Mouse (Mus musculus) hindbrain, embryonic 15.5 days (tissue): Measurements from ENCODE around the gene Hdac7. TPM values are rescaled to one million over a fixed set of nuclear protein-coding genes. Genes with fewer than 3 reads are reported as not detected.

ENCODE experiments used
- ATAC-seq: fragments of 200-750 bp; cut with Nextera tagmentation; 2 replicates; pipeline ENCODE4 v1.8.0; 2017; ENCODE audit warnings: low read depth, moderate number of reproducible peaks, moderate TSS enrichment; ENCODE audit not compliant: low FRiP score
- H3K27ac ChIP-seq: fragments of 300-500 bp; sonication (generic); replicated peaks from 2 replicates; pipeline ENCODE4 v1.5.1; 2015; ENCODE audit warnings: mild to moderate bottlenecking, inconsistent platforms
- H3K27me3 ChIP-seq: fragments of 300-500 bp; sonication (generic); 2 replicates; pipeline ENCODE4 v1.6.1; 2015; ENCODE audit warnings: control low read depth, inconsistent platforms
- H3K36me3 ChIP-seq: fragments of 300-500 bp; sonication (generic); 2 replicates; pipeline ENCODE4 v1.6.1; 2015; ENCODE audit warnings: control low read depth, inconsistent platforms
- H3K4me1 ChIP-seq: fragments of 300-500 bp; sonication (generic); replicated peaks from 2 replicates; pipeline ENCODE4 v1.6.1; 2015; ENCODE audit warnings: control low read depth, inconsistent platforms
- H3K4me2 ChIP-seq: fragments of 300-500 bp; sonication (generic); 2 replicates; pipeline ENCODE4 v1.6.1; 2015; ENCODE audit warnings: moderate library complexity, mild to moderate bottlenecking, inconsistent platforms
- H3K4me3 ChIP-seq: fragments of 300-500 bp; sonication (generic); 2 replicates; pipeline ENCODE4 v1.5.1; 2015; ENCODE audit warnings: mild to moderate bottlenecking, inconsistent platforms
- H3K9ac ChIP-seq: fragments of 300-500 bp; sonication (generic); 2 replicates; pipeline ENCODE4 v1.6.1; 2015; ENCODE audit warnings: inconsistent platforms
- H3K9me3 ChIP-seq: fragments of 300-500 bp; sonication (generic); 2 replicates; pipeline ENCODE4 v1.6.1; 2016; ENCODE audit warnings: control low read depth, inconsistent platforms
- WGBS: fragments of 180-500 bp; shearing (Covaris S2); methylation state at CpG from one replicate; pipeline ENCODE4 v1.1.7; 2015; 5-methylcytosine and 5-hydroxymethylcytosine counted together
- polyA plus RNA-seq: library from polyadenylated mRNA; unstranded; fragments of >200 nt; fragmentation: Nextera tagmentation; extraction: Ambion mirVana; gene quantifications from 2 replicates; pipeline ENCODE4 v1.2.1, GENCODE M21; 2015

The Hdac7 gene
- polyA plus RNA-seq, 1 experiment from 2014 or later: 28.1 TPM

DNA sequence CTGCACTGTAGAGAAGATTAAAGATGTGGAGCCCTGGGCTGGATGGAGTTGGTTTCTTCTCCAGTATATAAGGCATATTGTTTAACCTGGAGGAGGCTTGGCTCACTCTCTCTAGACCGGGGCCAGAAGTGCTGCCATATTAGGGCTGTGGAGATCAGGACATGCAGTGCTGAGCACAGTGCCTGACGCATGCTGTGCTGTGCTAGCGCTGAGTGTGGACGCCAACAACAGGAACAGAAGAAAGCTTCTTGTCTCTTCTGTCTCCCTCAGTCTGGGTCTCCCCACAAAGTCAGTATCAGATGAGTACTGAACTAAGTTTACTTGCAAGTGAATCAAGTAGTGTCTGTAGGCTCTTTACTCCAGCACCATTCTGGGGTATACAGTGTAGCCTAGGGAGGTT is 4.8 kb downstream of the Hdac7 start:
- Histone ChIP-seq H3K36me3 (no peaks in the 10 kb centered on the region), H3K27ac (no peak overlapping the region), H3K4me2 (no peak overlapping the region), H3K4me1 (peaks cover 11% of the 10 kb centered on the region; the same call in 1 of the 2 replicates), H3K27me3 (no peaks in the 10 kb centered on the region), H3K9me3 (no peaks in the 10 kb centered on the region), H3K9ac (no peak overlapping the region), H3K4me3 (no peak overlapping the region)
- no peak for ATAC-seq
- 73% methylated on average over 4 of the region's 4 CpGs for WGBS

DNA sequence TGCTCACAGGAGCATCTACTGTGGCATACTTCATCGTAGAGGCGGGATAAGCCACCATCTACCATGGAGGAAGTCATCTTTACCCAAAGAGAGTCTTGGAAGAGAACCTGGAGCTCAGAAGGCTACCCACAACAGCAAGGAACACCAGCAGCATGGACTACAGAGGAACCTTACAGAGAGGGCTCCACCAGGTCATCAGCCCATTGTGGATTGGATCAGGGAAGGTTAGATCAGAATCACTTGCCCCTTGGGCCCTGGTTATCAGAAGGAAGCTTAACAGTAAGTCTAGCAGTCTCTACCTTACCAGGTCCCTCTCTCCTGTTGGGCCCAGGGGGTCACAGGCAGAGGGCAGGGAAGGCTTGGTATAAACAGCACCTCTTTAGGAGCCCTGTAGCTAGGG is 5.3 kb downstream of the Hdac7 start:
- Histone ChIP-seq H3K9ac (no peak overlapping the region), H3K36me3 (no peaks in the 10 kb centered on the region), H3K9me3 (no peaks in the 10 kb centered on the region), H3K4me3 (no peak overlapping the region), H3K4me1 (peaks cover 11% of the 10 kb centered on the region; the same call in 1 of the 2 replicates), H3K27me3 (no peaks in the 10 kb centered on the region), H3K4me2 (no peak overlapping the region), H3K27ac (no peak overlapping the region)
- 91% methylated on average over 2 of the region's 2 CpGs for WGBS
- ATAC-seq: no peak

DNA sequence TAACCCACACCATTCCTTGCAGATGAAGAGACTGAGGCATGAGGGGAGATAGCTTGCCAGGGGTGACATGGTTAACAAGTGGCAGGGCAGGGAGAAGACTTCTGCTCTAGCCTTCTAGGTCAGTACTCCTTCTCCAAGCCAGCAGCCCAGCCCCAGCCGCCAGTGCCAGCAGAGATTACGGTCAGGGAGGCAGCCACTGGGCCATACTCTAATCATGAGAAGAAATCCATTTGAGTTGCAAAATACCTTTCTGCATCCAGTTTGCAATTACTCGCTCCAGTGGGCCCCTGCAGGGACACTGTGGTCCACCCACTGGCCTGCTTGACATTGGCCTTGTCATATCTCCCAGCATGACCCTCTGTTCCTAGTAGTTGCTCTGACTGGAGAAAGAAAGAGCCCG is 5.9 kb downstream of the Hdac7 start:
- WGBS: 67% methylated on average over 4 of the region's 4 CpGs
- H3K9me3 ChIP-seq: no peaks in the 10 kb centered on the region
- no peaks in the 10 kb centered on the region for H3K36me3 ChIP-seq
- H3K4me3 ChIP-seq: no peak overlapping the region
- H3K9ac ChIP-seq: no peak overlapping the region
- no peak overlapping the region for H3K27ac ChIP-seq
- ATAC-seq: no peak
- H3K27me3 ChIP-seq: no peaks in the 10 kb centered on the region
- no peak overlapping the region for H3K4me2 ChIP-seq
- H3K4me1 ChIP-seq: peaks cover 13% of the 10 kb centered on the region; the same call in 1 of the 2 replicates

DNA sequence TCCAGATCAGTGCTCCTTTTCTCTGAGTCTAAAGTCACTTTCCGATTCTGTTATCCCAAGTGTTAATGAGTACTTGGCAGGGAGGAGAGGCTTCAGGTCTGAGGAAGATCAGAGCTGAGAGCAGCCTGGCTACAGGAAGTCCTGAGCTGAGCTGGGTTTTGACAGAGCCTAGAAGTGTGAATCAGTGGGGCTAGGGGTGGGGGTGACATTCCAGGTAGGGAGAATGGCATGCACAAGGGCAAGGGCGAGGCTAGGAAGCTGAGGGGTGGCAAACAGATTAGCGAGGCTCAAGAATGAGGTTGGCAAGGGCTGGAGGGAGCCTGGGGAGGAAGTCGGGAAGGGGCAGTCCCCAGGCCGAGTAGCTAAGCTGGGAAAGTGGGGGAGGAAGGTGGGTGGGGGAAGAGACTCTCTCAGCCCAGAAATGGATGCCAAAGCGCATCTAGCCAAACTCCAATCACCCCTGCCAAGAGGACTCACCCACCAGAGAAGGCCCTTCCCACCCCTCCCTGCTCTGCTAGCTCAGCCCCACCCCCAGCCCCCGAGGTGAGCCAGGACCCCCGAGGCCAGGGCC is 6.7 kb downstream of the Hdac7 start:
- Histone ChIP-seq H3K9me3 (no peaks in the 10 kb centered on the region), H3K36me3 (no peaks in the 10 kb centered on the region), H3K4me1 (peaks cover 21% of the 10 kb centered on the region), H3K4me3 (no peak overlapping the region), H3K27me3 (no peaks in the 10 kb centered on the region), H3K27ac (peak overlapping the region; percentile 16; the same call in 1 of the 2 replicates), H3K4me2 (no peak overlapping the region), H3K9ac (no peak overlapping the region)
- WGBS: 32% methylated on average over 8 of the region's 8 CpGs
- peak; percentile 51 for ATAC-seq

DNA sequence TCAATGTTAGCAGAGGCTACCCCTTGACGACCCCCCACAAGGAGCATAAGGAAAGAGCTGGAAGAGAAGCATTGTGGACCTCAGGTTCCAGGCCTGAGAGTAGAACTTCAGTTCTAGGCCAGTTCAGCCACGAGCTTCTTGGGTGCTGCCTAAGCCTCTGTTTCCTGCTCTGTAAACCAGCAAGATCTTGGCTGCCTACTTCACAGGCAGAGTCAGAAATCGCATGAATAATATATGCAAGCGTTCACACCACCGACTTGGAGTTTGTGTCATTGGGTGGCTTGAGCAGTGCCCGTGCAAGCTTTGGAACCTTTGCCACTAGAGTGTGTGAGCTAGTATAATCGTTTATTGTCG is 7.4 kb downstream of the Hdac7 start:
- no peaks in the 10 kb centered on the region for H3K27me3 ChIP-seq
- H3K9me3 ChIP-seq: no peaks in the 10 kb centered on the region
- H3K27ac ChIP-seq: no peak overlapping the region
- peaks cover 28% of the 10 kb centered on the region for H3K4me1 ChIP-seq
- no peaks in the 10 kb centered on the region for H3K36me3 ChIP-seq
- WGBS: 71% methylated on average over 8 of the region's 8 CpGs
- H3K4me3 ChIP-seq: no peak overlapping the region
- no peak for ATAC-seq
- no peak overlapping the region for H3K4me2 ChIP-seq
- H3K9ac ChIP-seq: no peak overlapping the region

DNA sequence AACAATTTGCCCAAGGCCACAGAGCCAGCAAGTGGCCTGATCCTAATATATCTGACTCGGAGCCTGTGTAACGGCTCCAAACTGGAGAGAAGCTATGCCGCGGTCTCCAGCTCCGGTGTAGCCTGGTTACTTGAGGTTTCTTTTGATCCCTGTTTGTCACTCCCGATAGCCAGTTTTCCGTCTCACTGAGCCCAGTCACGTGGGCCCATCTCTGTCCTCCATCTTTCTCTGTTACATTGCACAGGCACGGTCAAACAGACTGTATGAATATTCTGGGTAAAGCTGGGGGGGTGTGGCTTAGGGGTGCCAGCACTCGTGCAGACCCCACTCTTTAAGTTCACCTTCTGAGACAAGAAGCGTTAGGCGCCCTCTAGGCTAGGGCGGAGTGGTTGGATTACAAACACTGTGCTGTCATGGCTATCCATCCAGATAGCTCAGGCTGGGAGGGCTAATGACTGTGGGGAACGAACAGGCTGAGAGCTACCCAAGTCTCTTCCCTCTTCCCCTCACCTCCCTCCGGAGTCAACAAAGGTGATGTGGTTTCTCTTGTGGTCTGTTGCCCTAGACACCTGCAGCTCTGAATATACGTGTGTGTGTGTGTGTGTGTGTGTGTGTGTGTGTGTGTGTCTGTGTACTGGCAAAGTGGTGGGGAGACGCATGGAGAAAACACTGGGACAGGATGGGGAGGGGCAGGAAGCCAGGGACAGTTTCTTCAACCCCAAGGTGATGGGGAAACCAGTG is 8.0 kb downstream of the Hdac7 start:
- Histone ChIP-seq H3K27ac (no peak overlapping the region), H3K27me3 (no peaks in the 10 kb centered on the region), H3K4me1 (peaks cover 30% of the 10 kb centered on the region), H3K4me2 (no peak overlapping the region), H3K4me3 (no peak overlapping the region), H3K36me3 (no peaks in the 10 kb centered on the region), H3K9me3 (no peaks in the 10 kb centered on the region), H3K9ac (no peak overlapping the region)
- WGBS: 53% methylated on average over 17 of the region's 17 CpGs
- no peak for ATAC-seq

DNA sequence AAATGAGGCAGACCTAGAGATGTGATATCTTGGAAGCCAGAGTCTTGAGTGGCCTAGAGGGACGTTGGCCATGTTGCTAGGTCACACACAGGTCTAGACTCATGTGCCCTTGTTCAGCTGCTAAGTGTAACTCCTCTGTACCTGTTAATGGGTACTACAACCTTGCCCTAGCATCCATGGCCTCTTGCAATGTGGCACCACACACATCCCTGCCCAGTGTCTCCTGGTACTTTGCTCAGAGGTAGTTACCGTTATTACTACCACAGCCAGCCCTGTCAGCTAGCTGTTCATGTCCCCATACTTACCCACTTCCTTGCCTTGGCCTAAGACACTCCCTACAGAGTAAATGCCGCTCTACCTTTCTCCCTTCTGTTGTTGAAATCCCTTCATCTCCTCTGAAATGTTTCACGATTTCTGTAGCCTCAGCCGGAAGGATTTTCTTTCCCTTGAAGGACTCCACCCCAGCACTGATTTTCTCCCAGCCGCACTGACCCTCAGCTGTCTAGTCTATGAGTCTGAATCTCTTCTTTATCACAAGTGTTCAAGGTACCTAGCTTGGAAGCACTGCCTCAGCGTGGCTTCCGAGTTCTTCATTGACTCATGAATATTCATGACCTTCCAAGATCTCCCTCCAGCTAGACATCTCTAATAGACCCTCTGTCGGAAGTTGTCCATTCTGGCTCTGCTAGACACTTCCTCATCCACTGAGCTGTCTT is 11.4 kb downstream of the Hdac7 start:
- no peaks in the 10 kb centered on the region for H3K9me3 ChIP-seq
- no peak overlapping the region for H3K9ac ChIP-seq
- H3K4me3 ChIP-seq: no peak overlapping the region
- 55% methylated on average over 9 of the region's 9 CpGs for WGBS
- no peaks in the 10 kb centered on the region for H3K36me3 ChIP-seq
- no peak for ATAC-seq
- no peak overlapping the region for H3K27ac ChIP-seq
- H3K4me1 ChIP-seq: peaks cover 53% of the 10 kb centered on the region
- H3K4me2 ChIP-seq: no peak overlapping the region
- H3K27me3 ChIP-seq: no peaks in the 10 kb centered on the region

DNA sequence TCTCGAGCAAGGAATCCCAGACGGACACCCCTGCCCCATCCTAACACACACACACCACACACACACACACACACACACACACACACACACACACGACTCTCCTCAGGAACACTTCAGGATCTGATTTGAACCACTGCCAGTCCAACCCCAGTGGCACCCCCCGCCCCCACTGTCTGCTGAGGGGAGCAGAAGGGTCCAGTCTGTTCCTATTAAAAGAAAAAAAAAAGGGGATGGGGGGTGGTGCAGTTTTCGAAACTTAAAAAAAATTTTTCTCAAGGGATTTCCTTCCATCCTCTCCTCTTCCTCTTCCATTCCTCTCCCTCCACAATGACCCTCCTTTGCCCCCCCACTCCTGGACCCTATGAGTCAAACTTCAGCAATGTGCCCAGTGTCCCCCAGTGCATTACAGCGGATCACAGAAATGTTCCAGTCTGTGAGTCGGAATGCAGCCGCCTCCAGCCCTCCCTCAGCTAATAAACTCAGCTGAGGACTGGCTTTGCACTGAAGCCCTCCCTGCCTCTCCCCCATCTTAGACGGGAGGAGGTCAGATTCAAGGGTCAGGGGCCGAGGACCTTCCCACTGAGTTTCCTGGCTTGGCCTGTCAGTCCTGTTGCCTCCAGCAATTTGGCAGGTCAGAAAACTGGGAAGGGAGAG is 12.2 kb downstream of the Hdac7 start:
- Histone ChIP-seq H3K4me2 (peak overlapping the region; percentile 84), H3K36me3 (no peaks in the 10 kb centered on the region), H3K9me3 (no peaks in the 10 kb centered on the region), H3K27me3 (no peaks in the 10 kb centered on the region), H3K4me3 (peak overlapping the region; percentile 90), H3K4me1 (peaks cover 54% of the 10 kb centered on the region), H3K27ac (peak overlapping the region; percentile 97), H3K9ac (peak overlapping the region; percentile 99)
- 11% methylated on average over 10 of the region's 10 CpGs for WGBS
- no peak for ATAC-seq

DNA sequence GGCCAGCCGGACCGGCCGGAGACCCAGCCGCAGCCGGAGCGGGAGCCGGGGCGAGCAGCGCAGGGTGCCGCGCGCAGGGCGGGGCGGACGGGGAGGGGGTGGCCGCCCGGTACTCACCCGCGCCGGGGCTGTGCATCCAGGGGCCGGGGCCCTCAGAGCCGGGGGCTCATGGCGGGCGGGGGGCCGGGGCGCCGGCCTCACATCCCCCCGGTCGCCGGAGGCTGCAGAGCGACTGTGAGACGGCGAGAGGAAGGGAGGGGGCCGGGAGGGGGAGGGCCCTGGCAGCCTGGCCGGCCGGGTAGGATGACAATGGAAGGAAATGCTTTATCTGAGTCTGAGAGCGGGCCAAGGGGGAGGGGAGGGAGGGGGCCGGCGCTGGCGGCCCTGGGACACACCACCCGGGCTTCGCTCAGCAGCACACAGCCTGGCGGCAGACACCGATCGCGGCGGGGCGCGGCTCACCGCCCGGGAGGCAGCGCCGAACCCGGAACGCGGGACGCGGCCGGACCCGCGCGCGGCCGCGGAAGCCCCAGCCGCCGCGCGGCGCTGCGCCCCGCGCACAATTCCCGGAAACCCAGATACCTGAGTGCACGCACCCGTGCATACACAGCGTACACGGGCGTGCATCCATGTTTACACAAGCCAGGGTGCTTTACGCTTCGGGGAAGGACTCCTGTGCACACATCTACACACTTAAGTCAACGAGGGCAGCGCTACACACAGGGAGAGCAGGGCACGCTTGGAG is 12.9 kb downstream of the Hdac7 start:
- H3K9me3 ChIP-seq: no peaks in the 10 kb centered on the region
- WGBS: under 1% methylated on average over 69 of the region's 84 CpGs
- ATAC-seq: peak; percentile 89
- H3K27me3 ChIP-seq: no peaks in the 10 kb centered on the region
- H3K4me2 ChIP-seq: peak overlapping the region; percentile 84
- peak overlapping the region; percentile 97 for H3K27ac ChIP-seq
- no peaks in the 10 kb centered on the region for H3K36me3 ChIP-seq
- peak overlapping the region; percentile 90 for H3K4me3 ChIP-seq
- H3K9ac ChIP-seq: peak overlapping the region; percentile 99
- peaks cover 59% of the 10 kb centered on the region for H3K4me1 ChIP-seq

DNA sequence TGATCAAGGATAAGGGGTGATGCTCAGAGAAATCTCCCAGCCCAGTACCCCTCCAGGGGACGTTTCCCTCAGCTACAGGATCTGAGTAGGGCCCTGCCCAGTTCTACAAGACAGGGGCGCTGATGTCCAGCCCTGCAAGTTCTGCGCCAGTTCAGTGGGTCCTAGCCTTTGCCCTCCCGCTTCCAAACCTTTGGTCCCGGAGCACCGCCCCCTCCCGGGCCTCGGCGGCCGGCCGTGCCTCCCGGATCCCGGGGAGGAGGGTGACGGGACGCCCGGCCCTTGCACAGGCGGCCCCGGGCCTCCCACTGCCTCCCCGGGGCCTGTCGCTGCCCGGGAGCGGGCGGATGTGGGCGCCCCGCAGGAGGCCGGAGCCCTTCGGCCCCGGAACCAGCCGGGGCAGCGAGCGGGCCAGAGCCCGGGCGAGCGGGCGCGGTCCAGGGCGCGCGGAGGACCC is 13.5 kb downstream of the Hdac7 start:
- Histone ChIP-seq H3K4me1 (peaks cover 63% of the 10 kb centered on the region), H3K4me3 (peak overlapping the region; percentile 90), H3K36me3 (no peaks in the 10 kb centered on the region), H3K9me3 (no peaks in the 10 kb centered on the region), H3K4me2 (peak overlapping the region; percentile 84), H3K9ac (peak overlapping the region; percentile 99), H3K27ac (peak overlapping the region; percentile 97), H3K27me3 (no peaks in the 10 kb centered on the region)
- peak; percentile 29; the same call in 1 of the 2 replicates for ATAC-seq
- 0% methylated on average over 37 of the region's 39 CpGs for WGBS

DNA sequence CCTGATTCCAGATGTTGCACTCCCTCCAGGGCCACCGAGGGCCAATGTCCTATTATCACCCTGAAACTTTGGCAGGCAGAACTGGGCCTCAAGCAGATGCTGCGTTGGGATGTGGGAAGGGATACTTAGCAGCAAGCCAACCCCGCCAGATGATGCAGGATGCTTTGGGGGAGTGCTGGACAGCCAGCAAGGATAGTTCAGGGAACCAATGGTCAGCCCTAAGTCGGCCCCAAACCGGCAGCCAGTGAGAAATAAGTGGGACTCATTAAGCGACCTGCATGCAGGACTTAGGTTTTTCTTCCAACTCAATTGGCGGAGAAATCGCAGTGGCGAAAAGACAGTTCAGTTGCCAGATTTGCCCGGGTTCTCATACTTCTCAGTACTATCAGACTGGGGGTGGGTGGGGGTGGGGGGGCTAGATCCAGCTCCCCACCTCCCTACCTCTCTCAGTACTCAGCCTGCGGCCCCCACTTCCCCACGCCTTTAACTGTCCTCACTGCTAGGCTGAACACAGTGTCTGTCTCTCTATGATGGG is 14.0 kb downstream of the Hdac7 start:
- Histone ChIP-seq H3K4me1 (peaks cover 68% of the 10 kb centered on the region), H3K9me3 (no peaks in the 10 kb centered on the region), H3K27me3 (no peaks in the 10 kb centered on the region), H3K4me2 (peak overlapping the region; percentile 84), H3K27ac (peak overlapping the region; percentile 97), H3K4me3 (peak overlapping the region; percentile 90), H3K9ac (peak overlapping the region; percentile 99), H3K36me3 (no peaks in the 10 kb centered on the region)
- ATAC-seq: no peak
- WGBS: 7% methylated on average over 12 of the region's 12 CpGs
